7 mouse cellular contexts compared by ENCODE assay signal in genomic region chr1:71036999-71037398, GRCm38 (mm10).
DNase-seq lines count a peak whose midpoint lies in the region; ATAC-seq lines count a peak whose summit lies in the region.

No protein-coding gene starts in this region.

- no peak overlapping the region for H3K4me3 ChIP-seq in embryonic facial prominence, embryonic 10.5 days

- H3K27ac ChIP-seq in embryonic facial prominence, embryonic 10.5 days (replicated peaks), result no peak overlapping the region

- WGBS in embryonic facial prominence, embryonic 10.5 days, result 52% methylated on average over 7 of the region's 7 CpGs

- H3K9me3 ChIP-seq in embryonic facial prominence, embryonic 10.5 days, result no peaks in the 10 kb centered on the region

- H3K27me3 ChIP-seq in embryonic facial prominence, embryonic 10.5 days (replicated peaks; ENCODE audit: low read depth, poor library complexity, severe bottlenecking), result no peaks in the 10 kb centered on the region

- DNase-seq in A20 (ENCODE audit: low read depth, low spot score), result peak; percentile 64
- peak; percentile 41 for DNase-seq in embryonic facial prominence, embryonic 10.5 days (ENCODE audit: low spot score)
- DNase-seq in kidney, postnatal 4 days, result peak; percentile 14 to 27
- DNase-seq in retina, postnatal 1 day, result peak; percentile 71
- no peak for DNase-seq in right cerebral cortex, postnatal 10 days (ENCODE audit: low spot score in 2 of 2)
- DNase-seq in right cerebral cortex, adult 18-20 months, result no peak

- no peaks in the 10 kb centered on the region for H3K4me1 ChIP-seq in embryonic facial prominence, embryonic 10.5 days

- peaks cover 13% of the 10 kb centered on the region for H3K36me3 ChIP-seq in embryonic facial prominence, embryonic 10.5 days (replicated peaks)

- peak; percentile 45 for ATAC-seq in CD4-positive, CD25-positive, alpha-beta regulatory T cell, adult 4 months

Comparison
In these comparisons a context has a peak if more than half of its experiments do, and no peak if none do; other contexts are left out.
1. DNase-seq: peak in A20 (single experiment), embryonic facial prominence, embryonic 10.5 days (single experiment), kidney, postnatal 4 days (2 of 2) and retina, postnatal 1 day (single experiment); none in right cerebral cortex, postnatal 10 days (0 of 2) and right cerebral cortex, adult 18-20 months (single experiment).